Mouse (Mus musculus) kidney, adult 2 months (tissue): ENCODE results near the gene Sema3b. TPM values are rescaled to one million over a fixed set of nuclear protein-coding genes. Genes with fewer than 3 reads are reported as not detected.

ENCODE experiments used
- DNase-seq: peaks from one replicate; pipeline ENCODE4 v3.0.0; 2021
- H3K27ac ChIP-seq: fragments of 200-500 bp; 2 replicates; pipeline ENCODE4 v1.5.1; 2012; ENCODE audit warnings: low read depth, low read length, control low read depth, inconsistent platforms; ENCODE audit not compliant: insufficient read depth
- H3K27me3 ChIP-seq: fragments of 200-500 bp; replicated peaks from 2 replicates; pipeline ENCODE4 v1.6.1; 2012; ENCODE audit warnings: mild to moderate bottlenecking, moderate library complexity, low read length, inconsistent platforms; ENCODE audit not compliant: control insufficient read depth, insufficient read depth
- H3K36me3 ChIP-seq: fragments of 200-500 bp; 2 replicates; pipeline ENCODE4 v1.6.1; 2012; ENCODE audit warnings: mild to moderate bottlenecking, moderate library complexity, low read length, inconsistent platforms; ENCODE audit not compliant: control insufficient read depth, insufficient read depth
- H3K4me1 ChIP-seq: fragments of 200-500 bp; 2 replicates; pipeline ENCODE4 v1.6.1; 2011; ENCODE audit warnings: low read length; ENCODE audit not compliant: control insufficient read depth, insufficient read depth
- H3K4me3 ChIP-seq: fragments of 200-500 bp; 2 replicates; pipeline ENCODE4 v1.5.1; 2011; ENCODE audit warnings: mild to moderate bottlenecking, low read depth, low read length, control low read depth; ENCODE audit not compliant: insufficient read depth
- CTCF ChIP-seq: fragments of 200-500 bp; conservative IDR thresholded peaks from 2 replicates; pipeline ENCODE4 v1.5.1; 2011; ENCODE audit warnings: low read depth, mild to moderate bottlenecking, control low read depth, low read length, moderate library complexity, mixed read lengths; ENCODE audit not compliant: insufficient read depth, insufficient read length
- POLR2A ChIP-seq: fragments of 200-500 bp; IDR thresholded peaks from one replicate; pipeline ENCODE4 v1.6.1; 2011; ENCODE audit warnings: low read depth, low read length, control low read depth
- WGBS: fragments of 180-500 bp; shearing (Covaris S2); methylation state at CpG from one replicate; pipeline ENCODE4 v1.1.7; 2018; 5-methylcytosine and 5-hydroxymethylcytosine counted together
- polyA plus RNA-seq: library from polyadenylated mRNA; depleted of rRNA; stranded (reverse); fragments of >200 nt; gene quantifications from 2 replicates; pipeline ENCODE4 v1.2.3, GENCODE M21; 2012

Sema3b gene
- polyA plus RNA-seq, 1 experiment: 63.3 TPM

GRCm38 (mm10) chr9:107627387-107628255 lies 18.6 kb upstream of the Sema3b start:
- Histone ChIP-seq H3K4me3 (no peak overlapping the region; the same call in 1 of the 2 replicates), H3K4me1 (peaks cover 20% of the 10 kb centered on the region)
- WGBS: 53% methylated on average over 20 of the region's 20 CpGs

GRCm38 (mm10) chr9:107626844-107627277 lies 17.8 kb upstream of the Sema3b start:
- peak; percentile 80 for TF ChIP-seq CTCF
- no peak for TF ChIP-seq POLR2A
- WGBS: 8% methylated on average over 2 of the region's 2 CpGs
- no peaks in the 10 kb centered on the region for H3K27me3 ChIP-seq
- no peak overlapping the region for H3K27ac ChIP-seq
- DNase-seq: peak; percentile 86
- H3K4me1 ChIP-seq: peaks cover 20% of the 10 kb centered on the region
- no peaks in the 10 kb centered on the region for H3K36me3 ChIP-seq
- no peak overlapping the region for H3K4me3 ChIP-seq

More at GRCm38 (mm10) chr9:107627387-107628255, 18.6 kb upstream of the Sema3b start:
- DNase-seq: no peak
- TF ChIP-seq CTCF (no peak), POLR2A (no peak)
- H3K36me3 ChIP-seq: no peaks in the 10 kb centered on the region
- peak overlapping the region; percentile 33 for H3K27ac ChIP-seq
- no peaks in the 10 kb centered on the region for H3K27me3 ChIP-seq

- peaks cover 22% of the 10 kb centered on the region for H3K4me1 ChIP-seq
- no peaks in the 10 kb centered on the region for H3K36me3 ChIP-seq
- H3K27me3 ChIP-seq: no peaks in the 10 kb centered on the region
- DNase-seq: no peak
- H3K27ac ChIP-seq: no peak overlapping the region
- no peak for TF ChIP-seq CTCF
- no peak for TF ChIP-seq POLR2A
- WGBS: 37% methylated on average over 15 of the region's 15 CpGs
- no peak overlapping the region for H3K4me3 ChIP-seq
Observed at GRCm38 (mm10) chr9:107626158-107626843, 17.3 kb upstream of the Sema3b start.

- Histone ChIP-seq H3K27me3 (no peaks in the 10 kb centered on the region), H3K4me3 (no peak overlapping the region), H3K36me3 (no peaks in the 10 kb centered on the region), H3K27ac (peak overlapping the region; percentile 48; the same call in 1 of the 2 replicates), H3K4me1 (peaks cover 30% of the 10 kb centered on the region)
- no peak for DNase-seq
- 85% methylated on average over 12 of the region's 12 CpGs for WGBS
- TF ChIP-seq CTCF (peak; percentile 40), POLR2A (no peak)
Observed at GRCm38 (mm10) chr9:107625351-107626128, 16.5 kb upstream of the Sema3b start.

GRCm38 (mm10) chr9:107624951-107625350 lies 15.9 kb upstream of the Sema3b start:
- no peak for DNase-seq
- H3K4me1 ChIP-seq: peaks cover 35% of the 10 kb centered on the region
- no peak for TF ChIP-seq POLR2A
- TF ChIP-seq CTCF: no peak
- H3K36me3 ChIP-seq: no peaks in the 10 kb centered on the region
- H3K4me3 ChIP-seq: no peak overlapping the region
- 75% methylated on average over 3 of the region's 3 CpGs for WGBS
- H3K27ac ChIP-seq: peak overlapping the region; percentile 48
- no peaks in the 10 kb centered on the region for H3K27me3 ChIP-seq

- H3K36me3 ChIP-seq: no peaks in the 10 kb centered on the region; the same call in 1 of the 2 replicates
- 59% methylated on average over 5 of the region's 5 CpGs for WGBS
- H3K4me3 ChIP-seq: no peak overlapping the region
- no peaks in the 10 kb centered on the region for H3K27me3 ChIP-seq
- peak; percentile 73 for DNase-seq
- peaks cover 40% of the 10 kb centered on the region for H3K4me1 ChIP-seq
- peak overlapping the region; percentile 62 for H3K27ac ChIP-seq
- TF ChIP-seq CTCF: no peak
- no peak for TF ChIP-seq POLR2A
Observed at GRCm38 (mm10) chr9:107624539-107624938, 15.5 kb upstream of the Sema3b start.
